Mouse (Mus musculus) heart, embryonic 14.5 days (tissue): ENCODE data around the gene Ambra1. TPM values are rescaled to one million over a fixed set of nuclear protein-coding genes. Genes with fewer than 3 reads are reported as not detected.

ENCODE experiments used
- ATAC-seq: fragments of 200-750 bp; cut with Nextera tagmentation; 2 replicates; pipeline ENCODE4 v1.8.0; 2017; ENCODE audit warnings: low read depth, moderate TSS enrichment; ENCODE audit not compliant: insufficient number of reproducible peaks, insufficient read depth, low FRiP score
- H3K27ac ChIP-seq, 2 experiments: fragments of 200-500 bp in 1 of 2; fragments of 300-500 bp in 1 of 2; sonication (generic) in 1 of 2; replicated peaks in 1 of 2; 2 replicates each; pipeline ENCODE4 v1.5.1; 2012 to 2014; ENCODE audit warnings: low read depth in 2 of 2, low read length in 2 of 2, control low read depth in 1 of 2, mild to moderate bottlenecking in 1 of 2, mixed read lengths in 1 of 2; ENCODE audit not compliant: control insufficient read depth in 1 of 2, insufficient read depth in 1 of 2
- H3K27me3 ChIP-seq: fragments of 300-500 bp; sonication (generic); 2 replicates; pipeline ENCODE4 v1.6.1; 2014; ENCODE audit warnings: mild to moderate bottlenecking, low read length, control low read depth; ENCODE audit not compliant: control insufficient read depth, insufficient read depth
- H3K36me3 ChIP-seq: fragments of 300-500 bp; sonication (generic); 2 replicates; pipeline ENCODE4 v1.6.1; 2014; ENCODE audit warnings: mild to moderate bottlenecking, control low read depth, low read length, mixed read lengths; ENCODE audit not compliant: control insufficient read depth, insufficient read depth
- H3K4me1 ChIP-seq, 2 experiments: fragments of 200-500 bp in 1 of 2; fragments of 300-500 bp in 1 of 2; sonication (generic) in 1 of 2; 2 replicates each; pipeline ENCODE4 v1.6.1; 2012 to 2014; ENCODE audit warnings: low read length in 2 of 2, control low read depth in 1 of 2, mixed read lengths in 1 of 2; ENCODE audit not compliant: control insufficient read depth in 2 of 2, insufficient read depth in 2 of 2
- H3K4me2 ChIP-seq: fragments of 300-500 bp; sonication (generic); 2 replicates; pipeline ENCODE4 v1.6.1; 2014; ENCODE audit warnings: mild to moderate bottlenecking, low read length
- H3K4me3 ChIP-seq, 2 experiments: fragments of 200-500 bp in 1 of 2; fragments of 300-500 bp in 1 of 2; sonication (generic) in 1 of 2; 2 replicates each; pipeline ENCODE4 v1.5.1; 2012 to 2014; ENCODE audit warnings: low read length in 2 of 2, mild to moderate bottlenecking in 2 of 2, control low read depth in 1 of 2, low read depth in 1 of 2, moderate library complexity in 1 of 2; ENCODE audit not compliant: control insufficient read depth in 1 of 2, insufficient read depth in 1 of 2
- H3K9ac ChIP-seq: fragments of 300-500 bp; sonication (generic); 2 replicates; pipeline ENCODE4 v1.6.1; 2014; ENCODE audit warnings: mild to moderate bottlenecking, low read length
- H3K9me3 ChIP-seq: fragments of 300-500 bp; sonication (generic); 2 replicates; pipeline ENCODE4 v1.6.1; 2016; ENCODE audit warnings: low read length, control low read depth; ENCODE audit not compliant: control insufficient read depth
- WGBS: fragments of 180-500 bp; shearing (Covaris S2); extraction: QIAGEN DNeasy Blood & Tissue Kit; methylation state at CpG from one replicate; pipeline ENCODE4 v1.1.7; 2014; 5-methylcytosine and 5-hydroxymethylcytosine counted together
- polyA plus RNA-seq: library from polyadenylated mRNA; unstranded; fragments of >200 nt; fragmentation: Nextera tagmentation; extraction: Ambion mirVana; gene quantifications from 2 replicates; pipeline ENCODE4 v1.2.1, GENCODE M21; 2014

Gene Ambra1
- polyA plus RNA-seq, 1 experiment from 2014 or later: 10.5 TPM

- no peaks in the 10 kb centered on the region for H3K27me3 ChIP-seq
- ATAC-seq: peak; percentile 5; the same call in 1 of the 2 replicates
- no peaks in the 10 kb centered on the region for H3K9me3 ChIP-seq
- peak within 1 kb of the TSS; percentile 85 for H3K9ac ChIP-seq
- H3K4me3 ChIP-seq: peak within 1 kb of the TSS; percentile 64 to 69
- peaks cover 25 to 42% of the 10 kb centered on the region in 2 experiments for H3K4me1 ChIP-seq
- 4% methylated on average over 16 of the region's 16 CpGs for WGBS
- peaks cover 46% of the 10 kb centered on the region for H3K36me3 ChIP-seq
- H3K27ac ChIP-seq: peak within 1 kb of the TSS; percentile 84 to 91
- H3K4me2 ChIP-seq: peak within 1 kb of the TSS; percentile 89
These were observed 202.3 kb downstream of the Ambra1 start, which contains the start of gene Mdk for GRCm38 (mm10) chr2:91932160-91932711. TSS of gene Mdk (minus strand) at chr2:91932297.

DNA sequence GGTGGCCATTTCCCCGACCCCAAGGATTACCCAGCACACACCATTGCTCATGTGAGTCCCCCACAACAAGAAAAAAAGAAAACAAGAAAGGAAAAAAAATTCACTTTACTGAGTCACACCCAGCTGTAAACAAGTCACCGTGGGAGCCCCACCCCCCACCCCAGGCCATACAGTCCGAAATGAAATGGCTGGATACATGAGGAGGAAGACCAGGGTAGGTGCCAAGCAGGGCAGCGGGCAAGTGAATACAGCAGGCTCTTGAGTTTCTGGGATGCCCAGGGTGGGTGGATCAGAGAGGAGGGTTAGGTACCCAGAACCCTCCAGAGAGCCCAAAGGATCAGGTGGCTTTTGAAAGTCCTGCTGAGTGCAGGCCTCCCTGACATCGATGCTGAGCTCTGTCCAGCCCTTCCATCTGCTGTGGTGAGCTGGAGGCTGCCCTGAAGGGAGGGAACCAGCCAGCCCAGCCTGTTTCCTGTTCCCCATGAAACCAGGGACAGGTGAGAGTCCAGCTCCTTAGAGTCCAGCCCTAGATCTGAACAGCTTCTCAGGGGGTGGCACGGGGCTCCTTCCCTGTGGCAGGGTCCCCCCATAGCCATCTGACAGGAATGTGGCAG, 202.9 kb downstream of the Ambra1 start:
- ATAC-seq: no peak
- Histone ChIP-seq H3K27me3 (no peaks in the 10 kb centered on the region), H3K4me1 (peaks cover 25 to 42% of the 10 kb centered on the region in 2 experiments), H3K36me3 (peaks cover 52% of the 10 kb centered on the region), H3K4me3 (peak overlapping the region in 1 of 2 experiments; percentile 64; a peak in 1 of 4 replicates), H3K9me3 (no peaks in the 10 kb centered on the region), H3K4me2 (peak overlapping the region; percentile 89), H3K27ac (peak overlapping the region in 1 of 2 experiments; percentile 84; a peak in 1 of 4 replicates), H3K9ac (peak overlapping the region; percentile 36; the same call in 1 of the 2 replicates)
- 16% methylated on average over 6 of the region's 6 CpGs for WGBS

GRCm38 (mm10) chr2:91933471-91933870, 203.5 kb downstream of the Ambra1 start:
- Histone ChIP-seq H3K4me2 (no peak overlapping the region), H3K27me3 (no peaks in the 10 kb centered on the region), H3K4me1 (peaks cover 25 to 42% of the 10 kb centered on the region in 2 experiments), H3K4me3 (no peak overlapping the region), H3K27ac (peak overlapping the region in 1 of 2 experiments; percentile 84; a peak in 1 of 4 replicates), H3K36me3 (peaks cover 58% of the 10 kb centered on the region), H3K9me3 (no peaks in the 10 kb centered on the region), H3K9ac (no peak overlapping the region)
- ATAC-seq: no peak
- 50% methylated on average over 9 of the region's 9 CpGs for WGBS

DNA sequence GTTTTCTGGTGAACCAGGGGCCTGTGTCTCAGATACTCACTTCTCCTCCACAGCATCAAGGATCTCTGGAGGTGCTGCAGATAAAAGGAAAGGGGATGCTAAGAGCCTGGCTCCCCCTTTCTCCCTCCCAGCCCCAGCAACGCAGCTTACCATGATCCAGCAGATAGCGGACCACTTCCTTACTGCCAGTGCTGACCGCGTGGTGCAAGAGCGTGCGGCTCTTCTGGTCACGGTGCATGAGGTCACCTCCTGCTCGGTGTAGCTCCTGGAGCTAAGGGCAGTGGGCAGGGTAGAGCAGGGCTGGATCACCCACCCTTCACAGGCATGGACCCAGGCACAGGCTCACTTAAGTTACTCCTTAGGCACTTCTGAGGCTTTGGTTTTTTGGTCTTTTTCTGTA, 204.1 kb downstream of the Ambra1 start:
- no peak for ATAC-seq
- H3K9ac ChIP-seq: no peak overlapping the region
- H3K36me3 ChIP-seq: peaks cover 64% of the 10 kb centered on the region
- no peaks in the 10 kb centered on the region for H3K27me3 ChIP-seq
- WGBS: 17% methylated on average over 8 of the region's 8 CpGs
- H3K4me2 ChIP-seq: no peak overlapping the region
- H3K4me1 ChIP-seq: peaks cover 25 to 42% of the 10 kb centered on the region in 2 experiments
- H3K9me3 ChIP-seq: no peaks in the 10 kb centered on the region
- no peak overlapping the region for H3K27ac ChIP-seq
- H3K4me3 ChIP-seq: no peak overlapping the region

DNA sequence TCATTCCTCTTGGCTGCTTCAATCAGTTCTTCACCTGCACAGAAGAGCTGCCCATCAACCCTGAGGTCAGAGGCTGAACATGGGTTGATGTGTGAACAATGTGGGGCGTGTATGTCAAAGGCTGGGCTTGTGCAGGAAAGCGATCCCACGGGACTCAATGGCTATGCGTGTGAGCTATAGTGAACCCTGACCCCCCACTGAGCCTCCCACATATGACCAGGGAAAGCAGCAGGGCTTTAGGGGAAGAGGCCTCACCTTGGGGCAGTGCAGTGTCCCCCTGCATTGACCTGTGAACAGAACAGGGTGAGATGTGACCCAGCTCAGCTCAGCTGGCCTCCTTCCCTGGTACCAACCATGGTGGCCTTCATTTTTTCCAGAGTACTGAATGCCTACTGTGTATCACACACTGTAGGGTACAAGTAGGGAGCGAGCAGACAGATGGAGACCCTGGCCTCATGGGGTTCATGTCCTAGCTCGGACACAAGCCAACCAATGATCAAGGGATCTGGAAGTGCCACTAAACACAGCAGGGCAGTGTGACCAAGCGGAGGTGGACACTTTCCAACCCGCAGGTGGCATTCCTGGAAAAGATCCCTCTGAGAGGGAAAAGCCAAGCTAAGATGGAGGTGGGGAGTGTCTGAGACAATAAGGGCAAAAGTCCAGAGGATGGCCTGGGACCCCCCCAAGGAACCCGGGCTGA, 205.0 kb downstream of the Ambra1 start:
- H3K36me3 ChIP-seq: peaks cover 73% of the 10 kb centered on the region
- WGBS: 77% methylated on average over 9 of the region's 9 CpGs
- H3K4me1 ChIP-seq: peaks cover 22 to 40% of the 10 kb centered on the region in 2 experiments
- no peak overlapping the region for H3K9ac ChIP-seq
- no peak for ATAC-seq
- no peaks in the 10 kb centered on the region for H3K27me3 ChIP-seq
- H3K4me3 ChIP-seq: no peak overlapping the region
- no peak overlapping the region for H3K4me2 ChIP-seq
- no peak overlapping the region for H3K27ac ChIP-seq
- no peaks in the 10 kb centered on the region for H3K9me3 ChIP-seq

DNA sequence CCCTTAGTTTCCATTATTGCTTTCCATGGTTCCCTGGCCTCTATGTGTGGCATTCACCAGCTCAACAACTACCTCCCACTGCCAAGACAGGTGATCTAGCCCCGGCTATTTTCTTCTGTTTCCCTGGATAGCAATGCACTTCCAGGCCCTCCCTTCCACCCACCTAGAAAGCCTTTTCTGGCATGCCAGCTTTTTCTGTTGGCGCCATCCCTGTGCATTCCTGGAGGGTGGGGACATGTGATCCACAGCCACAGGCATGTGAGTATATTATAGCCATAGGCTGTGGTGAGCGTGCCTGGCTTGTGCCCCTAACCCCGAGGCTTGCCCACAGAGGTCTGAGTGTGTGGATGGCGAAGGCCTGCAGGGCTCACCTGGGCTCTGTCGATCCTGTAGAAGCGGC, 206.2 kb downstream of the Ambra1 start:
- 90% methylated on average over 7 of the region's 7 CpGs for WGBS
- Histone ChIP-seq H3K4me3 (no peak overlapping the region), H3K36me3 (peaks cover 85% of the 10 kb centered on the region), H3K4me2 (no peak overlapping the region), H3K27me3 (no peaks in the 10 kb centered on the region), H3K9ac (no peak overlapping the region), H3K27ac (no peak overlapping the region), H3K9me3 (no peaks in the 10 kb centered on the region), H3K4me1 (peaks cover 20 to 28% of the 10 kb centered on the region in 2 experiments)
- ATAC-seq: no peak

GRCm38 (mm10) chr2:91939303-91939935, 209.5 kb downstream of the Ambra1 start:
- 84% methylated on average over 15 of the region's 15 CpGs for WGBS
- no peak overlapping the region for H3K9ac ChIP-seq
- ATAC-seq: no peak
- H3K36me3 ChIP-seq: peaks cover 89% of the 10 kb centered on the region
- no peak overlapping the region for H3K4me3 ChIP-seq
- H3K27ac ChIP-seq: no peak overlapping the region
- peaks cover 2 to 10% of the 10 kb centered on the region in 2 experiments; a peak in 3 of 4 replicates for H3K4me1 ChIP-seq
- H3K9me3 ChIP-seq: no peaks in the 10 kb centered on the region
- H3K27me3 ChIP-seq: no peaks in the 10 kb centered on the region
- no peak overlapping the region for H3K4me2 ChIP-seq
